Mouse (Mus musculus) neural tube, embryonic 15.5 days (tissue): ENCODE measurements at regions not wholly inside any gene's neighbourhood (a gene's known extent, or its start where the extent isn't known, plus 50 kb on each side); places are given as distances from the start of the nearest gene placed in this dataset.

Experiments used
- ATAC-seq: fragments of 200-750 bp; cut with Nextera tagmentation; 2 replicates; pipeline ENCODE4 v1.8.0; 2017; ENCODE audit warnings: mild to moderate bottlenecking, moderate TSS enrichment, moderate library complexity; ENCODE audit not compliant: low FRiP score
- H3K27ac ChIP-seq: fragments of 300-500 bp; sonication (generic); replicated peaks from 2 replicates; pipeline ENCODE4 v1.5.1; 2015; ENCODE audit warnings: mild to moderate bottlenecking, inconsistent platforms
- H3K27me3 ChIP-seq: fragments of 300-500 bp; sonication (generic); replicated peaks from 2 replicates; pipeline ENCODE4 v1.6.1; 2015; ENCODE audit warnings: inconsistent platforms
- H3K36me3 ChIP-seq: fragments of 300-500 bp; sonication (generic); 2 replicates; pipeline ENCODE4 v1.6.1; 2015; ENCODE audit warnings: inconsistent platforms
- H3K4me1 ChIP-seq: fragments of 300-500 bp; sonication (generic); 2 replicates; pipeline ENCODE4 v1.6.1; 2015; ENCODE audit warnings: inconsistent platforms
- H3K4me2 ChIP-seq: fragments of 300-500 bp; sonication (generic); 2 replicates; pipeline ENCODE4 v1.6.1; 2015; ENCODE audit warnings: inconsistent platforms, mild to moderate bottlenecking, moderate library complexity
- H3K4me3 ChIP-seq: fragments of 300-500 bp; sonication (generic); replicated peaks from 2 replicates; pipeline ENCODE4 v1.5.1; 2015; ENCODE audit warnings: mild to moderate bottlenecking, inconsistent platforms
- H3K9ac ChIP-seq: fragments of 300-500 bp; sonication (generic); replicated peaks from 2 replicates; pipeline ENCODE4 v1.6.1; 2015; ENCODE audit warnings: mild to moderate bottlenecking, inconsistent platforms
- H3K9me3 ChIP-seq: fragments of 300-500 bp; sonication (generic); replicated peaks from 2 replicates; pipeline ENCODE4 v1.6.1; 2016; ENCODE audit warnings: inconsistent platforms
- WGBS: fragments of 180-500 bp; shearing (Covaris S2); methylation state at CpG from one replicate; pipeline ENCODE4 v1.1.7; 2015; ENCODE audit warnings: mixed read lengths; 5-methylcytosine and 5-hydroxymethylcytosine counted together

- peaks cover 3% of the 10 kb centered on the region; the same call in 1 of the 2 replicates for H3K4me1 ChIP-seq
- H3K9ac ChIP-seq = no peak overlapping the region
- H3K4me3 ChIP-seq = no peak overlapping the region
- no peak overlapping the region for H3K27ac ChIP-seq
- no peaks in the 10 kb centered on the region for H3K9me3 ChIP-seq
- no peaks in the 10 kb centered on the region for H3K36me3 ChIP-seq
- ATAC-seq = no peak
- 74% methylated on average over 6 of the region's 6 CpGs for WGBS
- no peak overlapping the region for H3K4me2 ChIP-seq
- no peaks in the 10 kb centered on the region for H3K27me3 ChIP-seq
These were observed 85.4 kb downstream of the Rpap3 start for GRCm38 (mm10) chr15:97620261-97620660.

DNA sequence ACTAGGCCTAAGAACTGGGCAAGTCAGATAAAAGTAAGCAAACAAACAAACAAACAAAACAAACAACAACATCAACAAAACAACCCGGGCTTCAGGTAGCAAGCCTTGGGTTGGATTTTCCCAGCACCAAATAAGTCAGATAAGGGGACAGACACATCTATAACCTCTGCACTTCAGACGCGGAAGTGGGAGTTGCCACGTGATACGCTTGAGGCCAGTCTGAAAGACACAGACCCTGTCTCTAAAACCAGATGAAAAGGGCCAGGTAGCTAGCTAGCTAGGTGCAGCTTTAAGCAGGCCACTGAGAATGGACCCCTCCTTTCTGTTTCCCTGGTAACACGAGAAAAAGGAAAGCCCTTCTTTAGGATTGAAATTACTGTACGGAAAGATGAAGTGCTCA lies 85.9 kb downstream of the Rpap3 start:
- Histone ChIP-seq H3K4me2 (no peak overlapping the region), H3K27ac (no peak overlapping the region), H3K9me3 (no peaks in the 10 kb centered on the region), H3K4me1 (peaks cover 3% of the 10 kb centered on the region; the same call in 1 of the 2 replicates), H3K27me3 (no peaks in the 10 kb centered on the region), H3K9ac (no peak overlapping the region), H3K36me3 (no peaks in the 10 kb centered on the region), H3K4me3 (no peak overlapping the region)
- WGBS = 91% methylated on average over 7 of the region's 7 CpGs
- no peak for ATAC-seq

DNA sequence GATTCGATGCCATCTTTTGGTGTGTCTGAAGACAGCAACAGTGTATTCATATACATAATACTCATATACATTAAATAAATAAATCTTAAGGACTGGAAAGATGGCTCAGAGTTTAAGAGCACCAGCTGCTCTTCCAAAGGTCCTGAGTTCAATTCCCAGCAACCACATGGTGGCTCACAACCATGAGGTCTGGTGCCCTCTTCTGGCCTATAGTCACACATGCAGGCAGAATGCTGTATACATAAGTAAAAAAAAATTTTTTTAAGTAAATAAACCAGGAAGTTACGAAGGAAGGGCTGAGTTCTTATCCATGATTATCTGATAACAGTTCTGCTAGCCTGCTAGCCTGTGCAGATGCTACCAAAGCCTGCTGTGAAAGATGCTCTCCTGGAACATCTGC lies 93.3 kb downstream of the Rpap3 start:
- Histone ChIP-seq H3K4me3 (no peak overlapping the region), H3K9ac (no peak overlapping the region), H3K27ac (no peak overlapping the region), H3K9me3 (no peaks in the 10 kb centered on the region), H3K36me3 (no peaks in the 10 kb centered on the region), H3K4me1 (peaks cover 9% of the 10 kb centered on the region), H3K4me2 (no peak overlapping the region), H3K27me3 (no peaks in the 10 kb centered on the region)
- WGBS = 96% methylated on average over 2 of the region's 2 CpGs
- no peak for ATAC-seq

GRCm38 (mm10) chr15:97610767-97611166 lies 94.9 kb downstream of the Rpap3 start:
- Histone ChIP-seq H3K36me3 (no peaks in the 10 kb centered on the region), H3K4me1 (peaks cover 23% of the 10 kb centered on the region), H3K4me3 (no peak overlapping the region), H3K9ac (no peak overlapping the region), H3K9me3 (no peaks in the 10 kb centered on the region), H3K27ac (no peak overlapping the region), H3K4me2 (no peak overlapping the region), H3K27me3 (no peaks in the 10 kb centered on the region)
- 92% methylated on average over 4 of the region's 4 CpGs for WGBS
- ATAC-seq = no peak

- peaks cover 24% of the 10 kb centered on the region for H3K4me1 ChIP-seq
- H3K9ac ChIP-seq = no peak overlapping the region
- H3K4me3 ChIP-seq = no peak overlapping the region
- no peaks in the 10 kb centered on the region for H3K27me3 ChIP-seq
- no peak overlapping the region for H3K27ac ChIP-seq
- ATAC-seq = no peak
- H3K9me3 ChIP-seq = no peaks in the 10 kb centered on the region
- WGBS = 68% methylated on average over 7 of the region's 7 CpGs
- H3K36me3 ChIP-seq = no peaks in the 10 kb centered on the region
- H3K4me2 ChIP-seq = no peak overlapping the region
These were observed 96.1 kb downstream of the Rpap3 start for GRCm38 (mm10) chr15:97609496-97609895.

DNA sequence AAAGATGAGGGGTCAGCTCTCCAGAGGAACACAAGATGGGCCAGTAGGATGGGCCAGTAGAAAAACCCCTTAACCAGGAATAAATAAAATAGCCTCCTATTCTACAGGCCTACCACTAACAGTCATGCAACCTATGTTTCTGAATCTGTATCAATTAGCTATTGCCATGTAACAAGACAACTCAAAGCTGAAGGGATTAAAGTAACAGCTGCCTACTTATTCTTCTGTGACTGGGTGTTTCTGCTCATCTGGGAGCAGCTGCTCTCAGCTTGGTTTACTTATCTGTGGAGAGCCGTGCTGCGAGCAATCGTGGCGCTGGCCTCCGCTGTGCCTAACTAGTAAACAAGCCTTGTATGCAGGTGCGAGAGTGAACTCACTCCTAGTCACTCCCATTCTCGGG lies 97.0 kb downstream of the Rpap3 start:
- Histone ChIP-seq H3K9ac (no peak overlapping the region), H3K36me3 (no peaks in the 10 kb centered on the region), H3K27ac (peak overlapping the region; percentile 91; the same call in 1 of the 2 replicates), H3K4me2 (no peak overlapping the region), H3K4me3 (no peak overlapping the region), H3K9me3 (no peaks in the 10 kb centered on the region), H3K4me1 (peaks cover 24% of the 10 kb centered on the region), H3K27me3 (no peaks in the 10 kb centered on the region)
- ATAC-seq = no peak
- WGBS = 84% methylated on average over 7 of the region's 7 CpGs

DNA sequence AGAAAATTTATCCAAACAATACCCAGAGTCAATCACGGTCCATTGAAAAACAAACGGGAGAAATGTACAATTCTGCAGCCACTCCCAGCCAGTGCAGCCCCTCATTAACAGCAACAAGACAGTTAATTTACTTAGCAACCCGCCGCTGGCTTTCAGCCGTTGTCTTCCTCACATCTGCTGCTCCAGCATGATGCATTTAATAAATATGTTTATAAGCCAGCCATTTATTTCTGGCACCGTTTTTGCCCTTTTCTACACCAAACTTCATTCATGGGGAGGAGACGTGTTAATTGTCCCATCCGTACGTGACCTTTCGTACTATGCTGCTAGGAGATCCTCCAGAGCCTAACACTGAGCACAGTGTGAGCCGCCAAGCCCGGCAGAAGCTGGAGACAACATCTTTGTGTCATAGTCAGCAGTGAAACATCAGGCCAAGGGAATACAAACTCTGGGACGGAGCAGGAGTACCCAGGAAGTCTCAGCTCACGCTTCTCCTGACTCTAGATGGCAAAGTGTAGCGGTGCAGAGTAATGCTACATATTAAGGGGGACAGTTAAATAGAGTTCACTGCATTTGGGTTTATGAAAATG lies 97.9 kb downstream of the Rpap3 start:
- Histone ChIP-seq H3K4me2 (peak overlapping the region; percentile 67), H3K27me3 (no peaks in the 10 kb centered on the region), H3K9me3 (no peaks in the 10 kb centered on the region), H3K36me3 (no peaks in the 10 kb centered on the region), H3K27ac (peak overlapping the region; percentile 91), H3K4me1 (peaks cover 24% of the 10 kb centered on the region), H3K4me3 (peak overlapping the region; percentile 41), H3K9ac (peak overlapping the region; percentile 53)
- no peak for ATAC-seq
- 30% methylated on average over 15 of the region's 15 CpGs for WGBS

- H3K27me3 ChIP-seq = no peaks in the 10 kb centered on the region
- WGBS = 4% methylated on average over 25 of the region's 25 CpGs
- H3K36me3 ChIP-seq = no peaks in the 10 kb centered on the region
These were observed 98.8 kb downstream of the Rpap3 start for GRCm38 (mm10) chr15:97606630-97607381.

DNA sequence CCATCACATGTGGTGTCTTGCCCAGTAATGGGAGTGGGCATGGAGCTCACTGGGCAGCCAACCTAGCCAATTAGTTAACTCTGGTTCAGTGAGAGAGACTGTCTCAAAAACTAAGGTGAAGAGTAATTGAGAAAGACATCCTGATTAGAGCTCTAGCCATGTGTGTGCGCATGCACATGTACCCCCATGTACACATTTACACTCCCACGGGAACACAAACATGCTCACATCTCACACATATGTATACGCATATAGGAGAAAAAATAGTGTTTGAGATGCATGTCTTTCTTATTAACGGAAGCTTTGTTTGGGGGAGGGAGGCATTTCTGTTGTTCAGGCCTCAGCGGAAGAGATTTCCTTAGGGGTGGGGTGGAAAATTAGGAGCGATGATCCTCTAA lies 99.4 kb downstream of the Rpap3 start:
- Histone ChIP-seq H3K9ac (peak overlapping the region; percentile 53; the same call in 1 of the 2 replicates), H3K4me2 (peak overlapping the region; percentile 67), H3K4me3 (peak overlapping the region; percentile 41), H3K9me3 (no peaks in the 10 kb centered on the region), H3K4me1 (peaks cover 24% of the 10 kb centered on the region), H3K27ac (peak overlapping the region; percentile 91), H3K27me3 (no peaks in the 10 kb centered on the region), H3K36me3 (no peaks in the 10 kb centered on the region)
- ATAC-seq = peak; percentile 9; the same call in 1 of the 2 replicates
- 25% methylated on average over 6 of the region's 6 CpGs for WGBS

More at GRCm38 (mm10) chr15:97606630-97607381, 98.8 kb downstream of the Rpap3 start:
- Histone ChIP-seq H3K4me2 (peak overlapping the region; percentile 67), H3K4me3 (peak overlapping the region; percentile 41), H3K4me1 (peaks cover 24% of the 10 kb centered on the region), H3K27ac (peak overlapping the region; percentile 91), H3K9me3 (no peaks in the 10 kb centered on the region), H3K9ac (peak overlapping the region; percentile 53)
- ATAC-seq = peak; percentile 90

DNA sequence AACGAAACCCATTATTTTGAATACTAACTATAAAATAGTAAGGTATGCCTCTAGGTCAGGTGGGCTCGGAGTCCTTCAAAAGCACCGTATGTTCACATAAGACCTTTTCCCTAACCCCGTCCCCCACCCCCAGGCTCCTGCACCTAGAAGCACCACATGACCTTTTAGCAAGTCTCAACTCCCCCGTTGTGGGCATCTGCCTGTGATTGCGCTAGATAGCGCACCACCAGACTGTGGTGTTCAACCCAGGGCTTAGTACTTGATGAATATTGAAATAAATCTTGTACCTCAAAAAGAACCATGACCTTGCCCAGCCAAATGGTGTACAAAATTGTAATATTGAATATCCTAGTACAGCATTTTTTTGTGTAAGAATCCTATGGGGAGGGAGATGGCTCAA lies 99.8 kb downstream of the Rpap3 start:
- Histone ChIP-seq H3K27me3 (no peaks in the 10 kb centered on the region), H3K9ac (no peak overlapping the region), H3K4me1 (peaks cover 24% of the 10 kb centered on the region), H3K4me2 (peak overlapping the region; percentile 67; the same call in 1 of the 2 replicates), H3K4me3 (no peak overlapping the region), H3K9me3 (no peaks in the 10 kb centered on the region), H3K36me3 (no peaks in the 10 kb centered on the region), H3K27ac (peak overlapping the region; percentile 91)
- WGBS = 89% methylated on average over 7 of the region's 7 CpGs
- no peak for ATAC-seq

DNA sequence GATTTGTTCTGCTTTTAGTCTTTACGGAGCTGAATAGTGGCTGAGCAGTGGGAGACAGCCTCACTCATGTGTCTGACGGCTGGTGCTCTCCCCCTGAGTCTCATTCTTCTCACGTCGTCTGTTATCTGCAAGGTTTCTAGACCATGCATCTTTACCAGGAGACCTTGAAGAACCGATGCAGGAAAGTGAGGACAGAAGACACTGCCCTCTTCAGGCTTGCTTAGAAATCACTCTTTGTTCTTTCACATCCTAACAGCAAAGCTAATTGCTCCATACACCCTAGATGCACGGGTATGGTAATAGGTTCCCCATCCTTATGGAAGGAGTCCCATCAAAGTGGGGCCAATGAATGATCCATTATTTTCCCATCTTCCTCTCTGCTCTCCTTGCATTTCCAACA lies 102.1 kb downstream of the Rpap3 start:
- H3K36me3 ChIP-seq = no peaks in the 10 kb centered on the region
- no peak overlapping the region for H3K4me2 ChIP-seq
- no peaks in the 10 kb centered on the region for H3K27me3 ChIP-seq
- H3K4me3 ChIP-seq = no peak overlapping the region
- peaks cover 24% of the 10 kb centered on the region for H3K4me1 ChIP-seq
- WGBS = 49% methylated on average over 6 of the region's 6 CpGs
- H3K9me3 ChIP-seq = no peaks in the 10 kb centered on the region
- no peak overlapping the region for H3K27ac ChIP-seq
- H3K9ac ChIP-seq = no peak overlapping the region
- ATAC-seq = no peak

DNA sequence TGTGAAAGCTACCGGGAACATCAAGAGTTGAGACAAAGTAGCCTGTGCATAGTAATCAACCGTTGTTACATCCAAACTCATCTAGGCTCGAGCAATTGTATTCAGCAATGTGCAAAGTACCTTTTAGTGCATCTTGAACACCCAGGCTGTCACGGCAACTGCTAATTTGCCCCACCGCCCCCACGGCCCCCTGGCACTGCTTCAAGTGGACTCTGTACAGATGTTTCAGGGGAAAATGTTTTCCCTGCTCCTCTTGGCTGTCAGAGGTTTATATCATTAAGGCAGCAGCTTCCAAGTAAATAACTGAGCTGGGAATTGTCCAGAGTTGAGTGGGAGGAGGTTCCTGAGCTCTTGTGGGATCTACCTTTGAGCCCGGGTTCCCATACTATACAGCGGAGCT lies 107.4 kb downstream of the Rpap3 start:
- WGBS = 55% methylated on average over 8 of the region's 8 CpGs

More for the DNA sequence above, 107.4 kb downstream of the Rpap3 start:
- Histone ChIP-seq H3K9ac (no peak overlapping the region), H3K4me3 (no peak overlapping the region), H3K27ac (no peak overlapping the region), H3K4me2 (no peak overlapping the region), H3K36me3 (no peaks in the 10 kb centered on the region), H3K27me3 (no peaks in the 10 kb centered on the region), H3K9me3 (no peaks in the 10 kb centered on the region), H3K4me1 (peaks cover 14% of the 10 kb centered on the region; the same call in 1 of the 2 replicates)
- ATAC-seq = no peak
